Mouse (Mus musculus): ENCODE results near the gene Ccdc162.

DNA sequence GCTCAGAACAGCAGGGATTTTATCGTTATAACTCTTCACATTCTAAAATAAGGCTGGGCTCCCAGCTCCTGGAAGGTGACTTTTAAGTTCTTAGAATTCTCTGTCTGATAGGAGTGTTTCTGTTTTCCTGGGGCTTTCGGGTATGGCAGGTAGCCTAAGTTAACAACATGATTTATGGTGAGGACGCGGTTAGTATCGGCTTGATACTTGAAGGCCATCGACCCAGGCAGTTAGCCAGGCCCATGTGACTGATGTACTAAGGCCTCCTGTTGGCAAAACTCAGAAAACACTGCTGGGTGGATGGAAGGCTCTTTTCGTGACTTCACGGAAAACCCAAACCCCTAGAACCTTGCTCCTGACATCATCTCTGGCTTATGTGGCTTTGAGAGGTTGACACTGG lies 7.1 kb downstream of the Ccdc162 start:
- TF ChIP-seq CTCF (IDR thresholded peaks at IDR 0.05): no peak
- no peak for TF ChIP-seq EP300 (IDR thresholded peaks at IDR 0.05)

Data from lung, postnatal 0 days (tissue).